Mouse (Mus musculus) kidney, embryonic 15.5 days (tissue): ENCODE results near the gene Hinfp. TPM values are rescaled to one million over a fixed set of nuclear protein-coding genes. Genes with fewer than 3 reads are reported as not detected.
A peak's percentile ranks its signal among the peaks of the same experiment; 100 is the strongest.
"Not testable (repeated sequence)": the region's sequence is repeated elsewhere in the genome, so short reads cannot be mapped to it uniquely, and the experiment has no call there.

Experiments used
- ATAC-seq: fragments of 200-750 bp; cut with Nextera tagmentation; replicated peaks from 2 replicates; pipeline ENCODE4 v1.8.0; 2017; ENCODE audit warnings: moderate TSS enrichment; ENCODE audit not compliant: low FRiP score
- H3K27ac ChIP-seq: fragments of 300-500 bp; sonication (generic); 2 replicates; pipeline ENCODE4 v1.5.1; 2015; ENCODE audit warnings: mild to moderate bottlenecking, inconsistent platforms
- H3K27me3 ChIP-seq: fragments of 300-500 bp; sonication (generic); 2 replicates; pipeline ENCODE4 v1.6.1; 2015; ENCODE audit warnings: inconsistent platforms
- H3K36me3 ChIP-seq: fragments of 300-500 bp; sonication (generic); 2 replicates; pipeline ENCODE4 v1.6.1; 2015; ENCODE audit warnings: inconsistent platforms
- H3K4me1 ChIP-seq: fragments of 300-500 bp; sonication (generic); 2 replicates; pipeline ENCODE4 v1.6.1; 2015; ENCODE audit warnings: inconsistent platforms
- H3K4me2 ChIP-seq: fragments of 300-500 bp; sonication (generic); 2 replicates; pipeline ENCODE4 v1.6.1; 2015; ENCODE audit warnings: moderate library complexity, mild to moderate bottlenecking, inconsistent platforms
- H3K4me3 ChIP-seq: fragments of 300-500 bp; sonication (generic); replicated peaks from 2 replicates; pipeline ENCODE4 v1.5.1; 2015; ENCODE audit warnings: mild to moderate bottlenecking, inconsistent platforms
- H3K9ac ChIP-seq: fragments of 300-500 bp; sonication (generic); 2 replicates; pipeline ENCODE4 v1.6.1; 2015; ENCODE audit warnings: mild to moderate bottlenecking, inconsistent platforms
- H3K9me3 ChIP-seq: fragments of 300-500 bp; sonication (generic); replicated peaks from 2 replicates; pipeline ENCODE4 v1.6.1; 2016; ENCODE audit warnings: inconsistent platforms
- WGBS: fragments of 180-500 bp; shearing (Covaris S2); methylation state at CpG from one replicate; pipeline ENCODE4 v1.1.7; 2015; ENCODE audit warnings: mixed read lengths; 5-methylcytosine and 5-hydroxymethylcytosine counted together
- polyA plus RNA-seq: library from polyadenylated mRNA; unstranded; fragments of >200 nt; fragmentation: Nextera tagmentation; extraction: Ambion mirVana; gene quantifications from 2 replicates; pipeline ENCODE4 v1.2.1, GENCODE M21; 2015

Gene Hinfp
- polyA plus RNA-seq, 1 experiment from 2014 or later: 27.9 TPM

DNA sequence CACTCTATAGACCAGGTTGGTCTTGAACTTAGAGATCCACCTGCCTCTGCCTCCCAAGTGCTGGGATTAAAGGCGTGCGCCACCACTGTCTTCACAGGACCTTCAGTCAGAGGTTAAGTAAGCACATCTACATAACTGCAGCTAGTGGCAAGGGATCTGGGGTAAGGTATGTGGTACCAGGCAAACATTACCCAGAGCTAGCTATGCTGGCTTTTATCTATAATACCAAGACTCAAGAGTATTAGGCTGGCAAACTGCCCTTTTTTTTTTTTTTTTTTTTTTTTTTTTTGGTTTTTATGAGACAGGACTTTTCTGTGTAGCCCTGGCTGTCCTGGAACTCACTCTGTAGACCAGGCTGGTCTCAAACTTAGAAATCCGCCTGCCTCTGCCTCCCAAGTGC, 5.5 kb downstream of the Hinfp start:
- not testable (repeated sequence) for ATAC-seq, H3K9ac ChIP-seq, H3K4me3 ChIP-seq, H3K4me2 ChIP-seq, H3K9me3 ChIP-seq, H3K27me3 ChIP-seq, H3K27ac ChIP-seq
- WGBS: 91% methylated on average over 3 of the region's 3 CpGs
- H3K36me3 ChIP-seq: peaks cover 80% of the 10 kb centered on the region
- H3K4me1 ChIP-seq: peaks cover 13% of the 10 kb centered on the region

DNA sequence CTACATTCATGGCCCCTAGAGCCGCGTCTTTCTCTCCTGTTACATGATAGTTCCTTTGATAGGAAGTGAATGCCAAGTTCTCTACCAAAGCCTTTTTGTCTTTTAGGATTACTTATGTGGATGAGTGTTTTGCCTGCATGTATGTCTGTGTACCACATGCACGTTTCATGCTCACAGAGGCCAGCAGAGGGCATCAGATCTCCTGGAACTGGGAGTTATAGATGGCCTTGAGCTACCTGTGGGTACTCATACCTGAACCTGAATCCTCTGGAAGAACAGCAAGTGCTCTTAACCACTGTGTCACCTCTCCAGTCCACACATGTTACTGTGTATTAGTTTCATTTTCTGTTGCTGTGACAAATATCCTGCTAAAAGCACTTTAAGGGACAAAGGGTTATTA, 13.0 kb downstream of the Hinfp start:
- no peak overlapping the region for H3K27ac ChIP-seq
- no peaks in the 10 kb centered on the region for H3K9me3 ChIP-seq
- WGBS: 70% methylated on average over 3 of the region's 3 CpGs
- H3K36me3 ChIP-seq: peaks cover 74% of the 10 kb centered on the region
- H3K9ac ChIP-seq: no peak overlapping the region
- H3K4me1 ChIP-seq: peaks cover 18% of the 10 kb centered on the region
- no peak overlapping the region for H3K4me3 ChIP-seq
- H3K27me3 ChIP-seq: peaks cover 19% of the 10 kb centered on the region
- no peak overlapping the region for H3K4me2 ChIP-seq
- no peak for ATAC-seq

DNA sequence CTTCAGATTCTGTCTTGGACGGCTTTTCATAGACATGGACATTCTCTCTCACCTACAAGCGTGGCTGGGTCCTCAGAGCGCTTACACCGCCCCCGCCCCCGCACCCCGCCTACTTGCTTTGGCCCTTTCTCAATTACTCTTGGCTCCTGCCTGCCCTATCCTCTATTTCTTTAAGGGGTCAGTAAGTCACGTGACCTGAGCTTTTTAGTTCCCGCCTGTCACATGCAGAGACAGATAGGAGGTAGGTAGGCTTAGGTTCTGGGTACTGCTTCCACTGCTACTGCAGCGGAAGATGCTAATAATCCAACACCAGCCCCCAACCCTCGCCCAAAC, 16.5 kb downstream of the Hinfp start:
- Histone ChIP-seq H3K4me1 (peaks cover 24% of the 10 kb centered on the region), H3K27ac (no peak overlapping the region), H3K27me3 (peaks cover 34% of the 10 kb centered on the region), H3K4me3 (0 out of 2 replicates have a peak overlapping the region, but pooled peaks have one; percentile 64), H3K9ac (no peak overlapping the region), H3K36me3 (peaks cover 40% of the 10 kb centered on the region), H3K9me3 (no peaks in the 10 kb centered on the region), H3K4me2 (peak overlapping the region; percentile 95)
- WGBS: 7% methylated on average over 11 of the region's 11 CpGs
- ATAC-seq: no peak

GRCm38 (mm10) chr9:44288076-44288958, 17.2 kb downstream of the Hinfp start, which contains the start of gene Abcg4:
Gene Abcg4 (minus strand): TSS chr9:44288615.
- H3K9ac ChIP-seq: peak within 1 kb of the TSS; percentile 56
- H3K4me1 ChIP-seq: peaks cover 24% of the 10 kb centered on the region
- peak within 1 kb of the TSS; percentile 64 for H3K4me3 ChIP-seq
- peaks cover 34% of the 10 kb centered on the region for H3K27me3 ChIP-seq
- no peak within 1 kb of the TSS for H3K27ac ChIP-seq
- no peaks in the 10 kb centered on the region for H3K9me3 ChIP-seq
- peak within 1 kb of the TSS; percentile 95 for H3K4me2 ChIP-seq
- 1% methylated on average over 38 of the region's 38 CpGs for WGBS
- H3K36me3 ChIP-seq: peaks cover 34% of the 10 kb centered on the region
- ATAC-seq: peak; percentile 75

- ATAC-seq: peak; percentile 65
- Histone ChIP-seq H3K27ac (no peak overlapping the region), H3K36me3 (peaks cover 27% of the 10 kb centered on the region), H3K27me3 (peaks cover 34% of the 10 kb centered on the region), H3K4me2 (peak overlapping the region; percentile 95), H3K4me1 (peaks cover 24% of the 10 kb centered on the region), H3K4me3 (peak overlapping the region; percentile 64), H3K9ac (peak overlapping the region; percentile 56), H3K9me3 (no peaks in the 10 kb centered on the region)
- under 1% methylated on average over 47 of the region's 47 CpGs for WGBS
Measured at GRCm38 (mm10) chr9:44287401-44288075, 17.9 kb downstream of the Hinfp start.

DNA sequence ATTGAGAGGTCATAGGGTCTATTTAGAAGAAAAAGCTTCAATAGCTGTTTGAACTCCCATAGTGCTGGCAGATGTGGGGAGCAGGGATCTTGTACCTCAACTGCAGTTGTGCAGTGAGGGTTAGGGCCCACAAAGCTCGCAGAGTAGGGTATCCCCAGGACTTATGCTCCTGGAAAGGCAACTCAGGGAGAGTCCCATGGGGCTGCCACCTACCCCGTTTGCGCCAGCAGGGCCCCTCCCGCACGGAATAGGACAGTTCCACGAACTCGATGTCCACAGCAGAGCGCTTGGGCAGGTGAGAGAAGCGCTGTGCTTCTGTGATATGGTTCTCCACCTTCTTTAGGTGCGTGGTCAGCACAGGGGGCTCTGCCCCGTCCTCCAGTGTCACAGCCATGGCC, 18.5 kb downstream of the Hinfp start:
- Histone ChIP-seq H3K4me3 (peak overlapping the region; percentile 64), H3K4me2 (peak overlapping the region; percentile 95), H3K9me3 (no peaks in the 10 kb centered on the region), H3K27ac (no peak overlapping the region), H3K27me3 (peaks cover 34% of the 10 kb centered on the region), H3K9ac (peak overlapping the region; percentile 56), H3K4me1 (peaks cover 24% of the 10 kb centered on the region), H3K36me3 (peaks cover 21% of the 10 kb centered on the region)
- 15% methylated on average over 11 of the region's 11 CpGs for WGBS
- ATAC-seq: peak; percentile 10; the same call in 1 of the 2 replicates

- Histone ChIP-seq H3K9me3 (no peaks in the 10 kb centered on the region), H3K4me1 (peaks cover 24% of the 10 kb centered on the region), H3K36me3 (peaks cover 15% of the 10 kb centered on the region), H3K4me3 (no peak overlapping the region), H3K27ac (no peak overlapping the region), H3K27me3 (peaks cover 34% of the 10 kb centered on the region), H3K9ac (no peak overlapping the region), H3K4me2 (no peak overlapping the region)
- no peak for ATAC-seq
- WGBS: 3% methylated on average over 6 of the region's 6 CpGs
Measured at GRCm38 (mm10) chr9:44286256-44286850, 19.1 kb downstream of the Hinfp start.

DNA sequence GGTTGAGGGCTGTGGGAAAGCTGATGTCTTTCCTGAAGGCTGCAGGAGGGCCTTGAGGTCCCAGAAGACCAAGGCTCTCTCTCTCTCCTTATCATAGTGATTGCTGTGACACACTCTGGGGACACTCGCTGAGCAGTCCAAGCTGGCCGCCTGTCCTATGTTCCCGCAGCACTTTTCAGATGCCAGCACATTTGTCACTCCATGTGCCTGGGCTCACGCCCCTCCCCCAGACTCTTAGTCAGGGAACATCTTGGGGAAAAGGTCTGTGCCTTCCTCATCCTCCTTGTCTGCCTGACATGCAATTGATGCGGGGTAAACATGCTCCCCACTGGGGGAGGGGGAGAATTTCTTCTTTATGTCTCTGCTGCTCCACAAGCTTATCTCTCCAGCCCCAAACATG, 22.3 kb downstream of the Hinfp start:
- Histone ChIP-seq H3K4me3 (no peak overlapping the region), H3K27me3 (peaks cover 22% of the 10 kb centered on the region), H3K36me3 (no peaks in the 10 kb centered on the region), H3K27ac (no peak overlapping the region), H3K4me2 (no peak overlapping the region), H3K9me3 (no peaks in the 10 kb centered on the region), H3K9ac (no peak overlapping the region), H3K4me1 (peaks cover 14% of the 10 kb centered on the region)
- WGBS: 58% methylated on average over 5 of the region's 5 CpGs
- no peak for ATAC-seq

GRCm38 (mm10) chr9:44269973-44270372, 35.5 kb downstream of the Hinfp start:
- no peaks in the 10 kb centered on the region for H3K27me3 ChIP-seq
- WGBS: 81% methylated on average over 4 of the region's 4 CpGs
- H3K36me3 ChIP-seq: no peaks in the 10 kb centered on the region
- H3K4me2 ChIP-seq: no peak overlapping the region
- ATAC-seq: no peak
- no peaks in the 10 kb centered on the region for H3K9me3 ChIP-seq
- H3K9ac ChIP-seq: no peak overlapping the region
- no peak overlapping the region for H3K27ac ChIP-seq
- H3K4me1 ChIP-seq: peaks cover 15% of the 10 kb centered on the region
- H3K4me3 ChIP-seq: no peak overlapping the region

- Histone ChIP-seq H3K4me1 (peaks cover 15% of the 10 kb centered on the region), H3K27ac (no peak overlapping the region), H3K27me3 (no peaks in the 10 kb centered on the region), H3K9me3 (no peaks in the 10 kb centered on the region), H3K4me3 (no peak overlapping the region), H3K9ac (no peak overlapping the region), H3K4me2 (no peak overlapping the region), H3K36me3 (no peaks in the 10 kb centered on the region)
- 77% methylated on average over 3 of the region's 3 CpGs for WGBS
- ATAC-seq: no peak
Measured at GRCm38 (mm10) chr9:44269077-44269476, 36.4 kb downstream of the Hinfp start.

DNA sequence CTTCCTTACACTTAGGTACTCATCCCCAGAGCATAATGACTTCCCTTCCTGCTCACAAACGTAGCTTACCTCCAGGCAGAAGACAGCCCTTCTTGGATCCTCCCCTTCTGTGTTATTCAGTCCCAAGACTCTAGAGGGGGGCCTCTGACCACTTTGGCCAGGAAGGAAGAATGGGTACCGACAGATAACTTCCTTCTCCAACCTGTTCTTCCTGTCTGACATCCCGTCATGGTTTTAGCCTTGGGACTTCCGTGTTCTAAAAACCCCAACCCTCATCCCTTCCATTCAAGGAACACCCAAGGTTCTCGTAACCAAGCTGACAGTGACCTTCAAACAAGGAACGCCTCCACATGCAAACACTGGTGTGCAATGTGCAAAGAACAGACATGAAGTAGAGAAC, 37.0 kb downstream of the Hinfp start, which contains the start of gene Nlrx1:
Gene Nlrx1, minus strand, starts transcription at position 168 of the 400 bp plus-strand sequence.
- Histone ChIP-seq H3K4me3 (peak within 1 kb of the TSS; percentile 56), H3K4me2 (peak within 1 kb of the TSS; percentile 89), H3K27ac (peak within 1 kb of the TSS; percentile 82), H3K9ac (peak within 1 kb of the TSS; percentile 85), H3K27me3 (no peaks in the 10 kb centered on the region), H3K36me3 (no peaks in the 10 kb centered on the region), H3K9me3 (no peaks in the 10 kb centered on the region), H3K4me1 (peaks cover 15% of the 10 kb centered on the region)
- WGBS: 78% methylated on average over 6 of the region's 6 CpGs
- ATAC-seq: no peak; the same call in 1 of the 2 replicates

- peak overlapping the region; percentile 82 for H3K27ac ChIP-seq
- peaks cover 15% of the 10 kb centered on the region for H3K4me1 ChIP-seq
- H3K4me2 ChIP-seq: peak overlapping the region; percentile 89
- H3K4me3 ChIP-seq: peak overlapping the region; percentile 56
- peak; percentile 86 for ATAC-seq
- no peaks in the 10 kb centered on the region for H3K9me3 ChIP-seq
- H3K9ac ChIP-seq: peak overlapping the region; percentile 85
- 5% methylated on average over 28 of the region's 28 CpGs for WGBS
- H3K36me3 ChIP-seq: no peaks in the 10 kb centered on the region
- H3K27me3 ChIP-seq: no peaks in the 10 kb centered on the region
Measured at GRCm38 (mm10) chr9:44268027-44268360, 37.5 kb downstream of the Hinfp start.
